Mouse (Mus musculus) midbrain, embryonic 10.5 days (tissue): ENCODE measurements around the gene Gm20388. TPM values are rescaled to one million over a fixed set of nuclear protein-coding genes. Genes with fewer than 3 reads are reported as not detected.

ENCODE experiments used
- DNase-seq: peaks from one replicate; pipeline ENCODE4 v3.0.0-alpha.2; 2017; ENCODE audit warnings: low spot score
- H3K27ac ChIP-seq: fragments of 300-500 bp; sonication (generic); replicated peaks from 2 replicates; pipeline ENCODE4 v1.5.1; 2016; ENCODE audit warnings: mild to moderate bottlenecking
- H3K27me3 ChIP-seq: fragments of 300-500 bp; sonication (generic); 2 replicates; pipeline ENCODE4 v1.6.1; 2016; ENCODE audit warnings: low read depth, mild to moderate bottlenecking; ENCODE audit not compliant: poor library complexity, severe bottlenecking
- H3K36me3 ChIP-seq: fragments of 300-500 bp; sonication (generic); 2 replicates; pipeline ENCODE4 v1.6.1; 2016; ENCODE audit warnings: mild to moderate bottlenecking, moderate library complexity
- H3K4me1 ChIP-seq: fragments of 300-500 bp; sonication (generic); 2 replicates; pipeline ENCODE4 v1.6.1; 2016
- H3K4me3 ChIP-seq: fragments of 300-500 bp; sonication (generic); 2 replicates; pipeline ENCODE4 v1.5.1; 2016; ENCODE audit warnings: mild to moderate bottlenecking, moderate library complexity
- H3K9me3 ChIP-seq: fragments of 300-500 bp; sonication (generic); replicated peaks from 2 replicates; pipeline ENCODE4 v1.6.1; 2016; ENCODE audit warnings: mild to moderate bottlenecking
- WGBS: fragments of 180-500 bp; shearing (Covaris S2); methylation state at CpG from one replicate; pipeline ENCODE4 v1.1.7; 2016; 5-methylcytosine and 5-hydroxymethylcytosine counted together
- polyA plus RNA-seq: library from polyadenylated mRNA; unstranded; fragments of >200 nt; fragmentation: Nextera tagmentation; extraction: Ambion mirVana; gene quantifications from 2 replicates; pipeline ENCODE4 v1.2.1, GENCODE M21; 2016

Gene Gm20388
- polyA plus RNA-seq, 1 experiment from 2014 or later, result 7.1 TPM

GRCm38 (mm10) chr8:123750171-123750693 is 3839.6 kb downstream of the Gm20388 start:
- Histone ChIP-seq H3K27ac (no peak overlapping the region), H3K4me1 (peaks cover 29% of the 10 kb centered on the region), H3K4me3 (no peak overlapping the region), H3K36me3 (no peaks in the 10 kb centered on the region), H3K9me3 (no peaks in the 10 kb centered on the region), H3K27me3 (0 out of 2 replicates have a peak, but pooled peaks cover 7% of the 10 kb centered on the region)
- DNase-seq, result no peak
- 78% methylated on average over 5 of the region's 5 CpGs for WGBS

- 65% methylated on average over 13 of the region's 13 CpGs for WGBS
- peaks cover 7% of the 10 kb centered on the region; the same call in 1 of the 2 replicates for H3K27me3 ChIP-seq
- H3K4me3 ChIP-seq, result peak overlapping the region; percentile 9; the same call in 1 of the 2 replicates
- H3K36me3 ChIP-seq, result no peaks in the 10 kb centered on the region
- DNase-seq, result peak; percentile 41
- no peaks in the 10 kb centered on the region for H3K9me3 ChIP-seq
- H3K27ac ChIP-seq, result peak overlapping the region; percentile 76
- peaks cover 31% of the 10 kb centered on the region for H3K4me1 ChIP-seq
Measured at GRCm38 (mm10) chr8:123752773-123753468, 3842.3 kb downstream of the Gm20388 start.

GRCm38 (mm10) chr8:123753604-123754375 is 3843.1 kb downstream of the Gm20388 start:
- peak overlapping the region; percentile 41 for H3K4me3 ChIP-seq

GRCm38 (mm10) chr8:123754538-123755431 is 3844.1 kb downstream of the Gm20388 start:
- no peak for DNase-seq
- no peaks in the 10 kb centered on the region for H3K9me3 ChIP-seq
- H3K36me3 ChIP-seq, result no peaks in the 10 kb centered on the region
- H3K4me3 ChIP-seq, result peak overlapping the region; percentile 41
- H3K27ac ChIP-seq, result peak overlapping the region; percentile 76
- H3K27me3 ChIP-seq, result peaks cover 9% of the 10 kb centered on the region; the same call in 1 of the 2 replicates
- 78% methylated on average over 13 of the region's 13 CpGs for WGBS
- peaks cover 39% of the 10 kb centered on the region for H3K4me1 ChIP-seq

More at GRCm38 (mm10) chr8:123753604-123754375, 3843.1 kb downstream of the Gm20388 start:
- WGBS, result 7% methylated on average over 18 of the region's 18 CpGs
- no peaks in the 10 kb centered on the region for H3K36me3 ChIP-seq
- peaks cover 30% of the 10 kb centered on the region for H3K4me1 ChIP-seq
- peak; percentile 46 for DNase-seq
- peaks cover 6% of the 10 kb centered on the region; the same call in 1 of the 2 replicates for H3K27me3 ChIP-seq
- no peaks in the 10 kb centered on the region for H3K9me3 ChIP-seq
- H3K27ac ChIP-seq, result peak overlapping the region; percentile 76

GRCm38 (mm10) chr8:123756901-123757300 is 3846.3 kb downstream of the Gm20388 start:
- no peaks in the 10 kb centered on the region for H3K9me3 ChIP-seq
- no peak for DNase-seq
- H3K36me3 ChIP-seq, result no peaks in the 10 kb centered on the region
- WGBS, result 85% methylated on average over 8 of the region's 8 CpGs
- H3K4me1 ChIP-seq, result peaks cover 60% of the 10 kb centered on the region
- peaks cover 9% of the 10 kb centered on the region; the same call in 1 of the 2 replicates for H3K27me3 ChIP-seq
- no peak overlapping the region for H3K27ac ChIP-seq
- no peak overlapping the region for H3K4me3 ChIP-seq

- no peak for DNase-seq
- H3K36me3 ChIP-seq, result no peaks in the 10 kb centered on the region
- H3K27me3 ChIP-seq, result peaks cover 6% of the 10 kb centered on the region; the same call in 1 of the 2 replicates
- peaks cover 53% of the 10 kb centered on the region for H3K4me1 ChIP-seq
- whole genome bisulfite sequencing, result 86% methylated on average over 1 of the region's 1 CpGs
- H3K27ac ChIP-seq, result peak overlapping the region; percentile 85; the same call in 1 of the 2 replicates
- H3K9me3 ChIP-seq, result no peaks in the 10 kb centered on the region
- H3K4me3 ChIP-seq, result no peak overlapping the region
Measured at GRCm38 (mm10) chr8:123758935-123759334, 3848.3 kb downstream of the Gm20388 start.

GRCm38 (mm10) chr8:123759933-123760332 is 3849.3 kb downstream of the Gm20388 start:
- Histone ChIP-seq H3K36me3 (no peaks in the 10 kb centered on the region), H3K4me1 (peaks cover 43% of the 10 kb centered on the region), H3K27ac (peak overlapping the region; percentile 85), H3K4me3 (peak overlapping the region; percentile 46), H3K27me3 (peaks cover 6% of the 10 kb centered on the region; the same call in 1 of the 2 replicates), H3K9me3 (no peaks in the 10 kb centered on the region)
- 3% methylated on average over 10 of the region's 10 CpGs for WGBS
- peak; percentile 74 for DNase-seq

GRCm38 (mm10) chr8:123760579-123760978 is 3849.9 kb downstream of the Gm20388 start:
- Histone ChIP-seq H3K27me3 (peaks cover 6% of the 10 kb centered on the region; the same call in 1 of the 2 replicates), H3K4me3 (peak overlapping the region; percentile 46), H3K4me1 (peaks cover 41% of the 10 kb centered on the region), H3K27ac (peak overlapping the region; percentile 85), H3K36me3 (no peaks in the 10 kb centered on the region), H3K9me3 (no peaks in the 10 kb centered on the region)
- no peak for DNase-seq
- WGBS, result 71% methylated on average over 5 of the region's 5 CpGs

GRCm38 (mm10) chr8:123761266-123761882 is 3850.7 kb downstream of the Gm20388 start:
- 54% methylated on average over 12 of the region's 12 CpGs for WGBS
- Histone ChIP-seq H3K9me3 (no peaks in the 10 kb centered on the region), H3K27ac (peak overlapping the region; percentile 24; the same call in 1 of the 2 replicates)

GRCm38 (mm10) chr8:123761883-123762270 is 3851.2 kb downstream of the Gm20388 start:
- Histone ChIP-seq H3K27ac (0 out of 2 replicates have a peak overlapping the region, but pooled peaks have one; percentile 24), H3K9me3 (no peaks in the 10 kb centered on the region), H3K36me3 (no peaks in the 10 kb centered on the region), H3K27me3 (peaks cover 6% of the 10 kb centered on the region; the same call in 1 of the 2 replicates), H3K4me3 (no peak overlapping the region), H3K4me1 (peaks cover 37% of the 10 kb centered on the region)
- DNase-seq, result no peak
- WGBS, result 57% methylated on average over 4 of the region's 4 CpGs

More at GRCm38 (mm10) chr8:123761266-123761882, 3850.7 kb downstream of the Gm20388 start:
- no peaks in the 10 kb centered on the region for H3K36me3 ChIP-seq
- DNase-seq, result no peak
- H3K4me3 ChIP-seq, result no peak overlapping the region
- H3K27me3 ChIP-seq, result peaks cover 6% of the 10 kb centered on the region; the same call in 1 of the 2 replicates
- peaks cover 39% of the 10 kb centered on the region for H3K4me1 ChIP-seq

- H3K4me3 ChIP-seq, result no peak overlapping the region
- H3K27ac ChIP-seq, result no peak overlapping the region
- no peak for DNase-seq
- peaks cover 14% of the 10 kb centered on the region for H3K27me3 ChIP-seq
- no peaks in the 10 kb centered on the region for H3K36me3 ChIP-seq
- H3K9me3 ChIP-seq, result no peaks in the 10 kb centered on the region
- 83% methylated on average over 7 of the region's 7 CpGs for WGBS
- H3K4me1 ChIP-seq, result peaks cover 40% of the 10 kb centered on the region
Measured at GRCm38 (mm10) chr8:123763355-123763754, 3852.7 kb downstream of the Gm20388 start.
